9 mouse cellular contexts compared by ENCODE assay signal in genomic region chr2:181385885-181386284, GRCm38 (mm10). TPM values are rescaled to one million over a fixed set of nuclear protein-coding genes. Genes with fewer than 3 reads are reported as not detected.
DNase-seq lines count a peak whose midpoint lies in the region; ATAC-seq and TF ChIP-seq lines count a peak whose summit lies in the region.
"Had no signal": no experiment of that assay in that cellular context is flagged by ENCODE, and none has a peak within 500 bp of the region (broad histone marks: within the 10 kb centered on the region; RNA-seq: fewer than 3 reads in every experiment).

No protein-coding gene starts in this region.

- no peaks in the 10 kb centered on the region for H3K9me3 ChIP-seq in intestine, embryonic 16.5 days (ENCODE audit: control insufficient read depth, low read length)
- H3K9me3 ChIP-seq: embryonic facial prominence, embryonic 12.5 days had no signal

- no peak for ATAC-seq in intestine, embryonic 16.5 days
- ATAC-seq in monocyte, adult 5-6 weeks (replicated peaks; ENCODE audit: insufficient number of reproducible peaks, low FRiP score, low TSS enrichment, poor library complexity, severe bottlenecking) = no peak

- H3K27ac ChIP-seq in intestine, embryonic 16.5 days (ENCODE audit: low read length) = no peak overlapping the region
- no peak overlapping the region for H3K27ac ChIP-seq in thymus, adult 2 months (ENCODE audit: control insufficient read depth, insufficient read depth, low read length)
- H3K27ac ChIP-seq: embryonic facial prominence, embryonic 12.5 days had no signal

- DNase-seq in left cerebral cortex, adult 18-20 months (ENCODE audit: low spot score in 2 of 2) = peak; percentile 70 to 78
- no peak for DNase-seq in left cerebral cortex, adult 11 months (ENCODE audit: low spot score)
- DNase-seq in cerebellum, adult 9-10 months = peak; percentile 90
- peak; percentile 61 for DNase-seq in heart, postnatal 4 days
- DNase-seq in right cerebral cortex, adult 18-20 months = peak; percentile 81
- DNase-seq in thymus, adult 2 months = no peak

- H3K4me3 ChIP-seq in intestine, embryonic 16.5 days (ENCODE audit: low read length) = no peak overlapping the region
- no peak overlapping the region for H3K4me3 ChIP-seq in thymus, adult 2 months (ENCODE audit: control insufficient read depth, insufficient read depth, low read length)
- H3K4me3 ChIP-seq: embryonic facial prominence, embryonic 12.5 days had no signal

- H3K9ac ChIP-seq in intestine, embryonic 16.5 days (ENCODE audit: low read depth, low read length) = no peak overlapping the region
- H3K9ac ChIP-seq: embryonic facial prominence, embryonic 12.5 days had no signal

- H3K4me1 ChIP-seq in intestine, embryonic 16.5 days (ENCODE audit: control insufficient read depth, insufficient read depth, low read length) = no peaks in the 10 kb centered on the region
- H3K4me1 ChIP-seq in thymus, adult 2 months (replicated peaks; ENCODE audit: control insufficient read depth, insufficient read depth, low read length) = peaks cover 5% of the 10 kb centered on the region
- H3K4me1 ChIP-seq: embryonic facial prominence, embryonic 12.5 days had no signal

- H3K36me3 ChIP-seq in intestine, embryonic 16.5 days (ENCODE audit: control insufficient read depth, insufficient read depth, low read length) = peaks cover 7% of the 10 kb centered on the region
- H3K36me3 ChIP-seq in thymus, adult 2 months (ENCODE audit: control insufficient read depth, insufficient read depth, low read length) = peaks cover 15% of the 10 kb centered on the region

- no peaks in the 10 kb centered on the region for H3K27me3 ChIP-seq in intestine, embryonic 16.5 days (replicated peaks; ENCODE audit: control insufficient read depth, insufficient read depth, low read length)
- no peaks in the 10 kb centered on the region for H3K27me3 ChIP-seq in thymus, adult 2 months (ENCODE audit: control insufficient read depth, insufficient read depth, low read length)
- H3K27me3 ChIP-seq: embryonic facial prominence, embryonic 12.5 days had no signal

- H3K4me2 ChIP-seq in intestine, embryonic 16.5 days (ENCODE audit: low read depth, low read length) = no peak overlapping the region
- H3K4me2 ChIP-seq: embryonic facial prominence, embryonic 12.5 days had no signal

- 66% methylated on average over 3 of the region's 3 CpGs for WGBS in intestine, embryonic 16.5 days
- WGBS in thymus, adult 2 months = 93% methylated on average over 3 of the region's 3 CpGs

- no peak for TF ChIP-seq POLR2A in thymus, adult 2 months (IDR thresholded peaks at IDR 0.05; ENCODE audit: control insufficient read depth, extremely low read depth, insufficient read depth, low read length, poor library complexity)

- no peak for TF ChIP-seq CTCF in thymus, adult 2 months (IDR thresholded peaks at IDR 0.05; ENCODE audit: borderline replicate concordance, control insufficient read depth, extremely low read depth, insufficient read depth, low read length, poor library complexity)

RNA-seq across cellular contexts. Expression of gene Lime1, which starts 6.0 kb away (rescaled TPM):
- 10 to 100 TPM; 34.4 to 35.6 TPM for total RNA-seq in left cerebral cortex, adult 18-20 months (2021)
- 1 to 10 TPM; 8.8 to 8.9 TPM for total RNA-seq in heart, postnatal 4 days (2021)
- polyA plus RNA-seq in intestine, embryonic 16.5 days (2015; fragmentation: Nextera tagmentation; extraction: Ambion mirVana) = 16.3 and 16.8 TPM in 2 replicates
- 55.7 to 137 TPM (median 104 TPM) in 3 replicates for total RNA-seq in monocyte, adult 5-6 weeks (2017)
- 263 and 268 TPM in 2 replicates for polyA plus RNA-seq in thymus, adult 2 months (2012; rRNA removed)

RNA-seq across cellular contexts. Expression of gene Arfrp1, which starts 20.7 kb away (rescaled TPM):
- total RNA-seq in left cerebral cortex, adult 18-20 months (2021) = 10 to 100 TPM; 43.9 to 48.5 TPM
- 10 to 100 TPM; 39.6 to 41.0 TPM for total RNA-seq in heart, postnatal 4 days (2021)
- polyA plus RNA-seq in intestine, embryonic 16.5 days (2015; fragmentation: Nextera tagmentation; extraction: Ambion mirVana) = 52.5 and 54.0 TPM in 2 replicates
- 51.2 to 71.0 TPM (median 67.9 TPM) in 3 replicates for total RNA-seq in monocyte, adult 5-6 weeks (2017)
- polyA plus RNA-seq in thymus, adult 2 months (2012; rRNA removed) = 60.9 and 69.6 TPM in 2 replicates

RNA-seq across cellular contexts. Expression of gene Zgpat, which starts 21.2 kb away (rescaled TPM):
- 10 to 100 TPM; 66.0 to 67.6 TPM for total RNA-seq in left cerebral cortex, adult 18-20 months (2021)
- 10 to 100 TPM; 20.7 to 22.8 TPM for total RNA-seq in heart, postnatal 4 days (2021)
- 36.9 and 38.5 TPM in 2 replicates for polyA plus RNA-seq in intestine, embryonic 16.5 days (2015; fragmentation: Nextera tagmentation; extraction: Ambion mirVana)
- total RNA-seq in monocyte, adult 5-6 weeks (2017) = 65.6 to 98.9 TPM (median 66.9 TPM) in 3 replicates
- polyA plus RNA-seq in thymus, adult 2 months (2012; rRNA removed) = 87.6 and 91.9 TPM in 2 replicates

Comparison
In these comparisons a context has a peak if more than half of its experiments do, and no peak if none do; other contexts are left out.
1. DNase-seq: peak in left cerebral cortex, adult 18-20 months (2 of 2), cerebellum, adult 9-10 months (single experiment), heart, postnatal 4 days (single experiment) and right cerebral cortex, adult 18-20 months (single experiment); none in left cerebral cortex, adult 11 months (single experiment) and thymus, adult 2 months (single experiment).